Mouse (Mus musculus) hindbrain, embryonic 14.5 days (tissue): ENCODE data around the gene Exoc4. TPM values are rescaled to one million over a fixed set of nuclear protein-coding genes. Genes with fewer than 3 reads are reported as not detected.
A peak's percentile ranks its signal among the peaks of the same experiment; 100 is the strongest.

Source experiments
- ATAC-seq: fragments of 200-750 bp; cut with Nextera tagmentation; 2 replicates; pipeline ENCODE4 v1.8.0; 2017; ENCODE audit warnings: moderate number of reproducible peaks, mild to moderate bottlenecking, moderate TSS enrichment, moderate library complexity; ENCODE audit not compliant: low FRiP score
- DNase-seq: peaks from one replicate; pipeline ENCODE4 v3.0.0-alpha.2; 2015; ENCODE audit warnings: low spot score
- H3K27ac ChIP-seq: fragments of 300-500 bp; sonication (generic); 2 replicates; pipeline ENCODE4 v1.5.1; 2014; ENCODE audit warnings: mild to moderate bottlenecking, moderate library complexity
- H3K27me3 ChIP-seq: fragments of 300-500 bp; sonication (generic); 2 replicates; pipeline ENCODE4 v1.6.1; 2014; ENCODE audit warnings: mild to moderate bottlenecking, low read length, mixed read lengths; ENCODE audit not compliant: control insufficient read depth, insufficient read depth
- H3K36me3 ChIP-seq: fragments of 300-500 bp; sonication (generic); replicated peaks from 2 replicates; pipeline ENCODE4 v1.6.1; 2014; ENCODE audit not compliant: control insufficient read depth, insufficient read depth
- H3K4me1 ChIP-seq: fragments of 300-500 bp; sonication (generic); replicated peaks from 2 replicates; pipeline ENCODE4 v1.6.1; 2014; ENCODE audit warnings: antibody characterized with exemption, low read length, mixed read lengths; ENCODE audit not compliant: control insufficient read depth, insufficient read depth
- H3K4me2 ChIP-seq: fragments of 300-500 bp; sonication (generic); replicated peaks from 2 replicates; pipeline ENCODE4 v1.6.1; 2014; ENCODE audit warnings: mild to moderate bottlenecking, moderate library complexity
- H3K4me3 ChIP-seq: fragments of 300-500 bp; sonication (generic); replicated peaks from 2 replicates; pipeline ENCODE4 v1.5.1; 2014; ENCODE audit warnings: mild to moderate bottlenecking, low read length
- H3K9ac ChIP-seq: fragments of 300-500 bp; sonication (generic); 2 replicates; pipeline ENCODE4 v1.6.1; 2014
- H3K9me3 ChIP-seq: fragments of 300-500 bp; sonication (generic); 2 replicates; pipeline ENCODE4 v1.6.1; 2016; ENCODE audit warnings: low read length; ENCODE audit not compliant: control insufficient read depth
- WGBS: fragments of 180-500 bp; shearing (Covaris S2); extraction: QIAGEN DNeasy Blood & Tissue Kit; methylation state at CpG from one replicate; pipeline ENCODE4 v1.1.7; 2014; 5-methylcytosine and 5-hydroxymethylcytosine counted together
- polyA plus RNA-seq: library from polyadenylated mRNA; unstranded; fragments of >200 nt; fragmentation: Nextera tagmentation; extraction: Ambion mirVana; gene quantifications from 2 replicates; pipeline ENCODE4 v1.2.1, GENCODE M21; 2014

Exoc4 gene
- polyA plus RNA-seq, 1 experiment from 2014 or later, result 34.7 TPM

DNA sequence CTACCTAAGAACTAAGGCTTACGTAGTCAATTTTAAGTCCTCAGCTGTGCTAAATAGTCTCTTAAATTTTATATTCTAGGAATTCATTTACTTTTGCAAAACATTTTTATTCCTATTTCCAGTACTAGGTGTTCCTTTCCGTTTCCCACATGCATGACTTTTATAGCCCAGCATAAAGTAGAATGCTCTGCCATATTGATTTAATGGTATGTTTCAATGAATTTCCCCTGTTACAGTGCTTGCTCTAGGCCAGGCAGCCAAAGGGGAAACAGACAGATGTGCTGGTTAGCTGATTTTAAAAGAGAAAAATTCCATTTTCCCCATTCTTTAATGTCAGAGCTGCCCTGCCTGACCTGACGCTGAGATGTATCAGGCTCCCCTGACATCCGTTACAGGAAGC is 359.6 kb downstream of the Exoc4 start:
- DNase-seq, result no peak
- no peak for ATAC-seq

DNA sequence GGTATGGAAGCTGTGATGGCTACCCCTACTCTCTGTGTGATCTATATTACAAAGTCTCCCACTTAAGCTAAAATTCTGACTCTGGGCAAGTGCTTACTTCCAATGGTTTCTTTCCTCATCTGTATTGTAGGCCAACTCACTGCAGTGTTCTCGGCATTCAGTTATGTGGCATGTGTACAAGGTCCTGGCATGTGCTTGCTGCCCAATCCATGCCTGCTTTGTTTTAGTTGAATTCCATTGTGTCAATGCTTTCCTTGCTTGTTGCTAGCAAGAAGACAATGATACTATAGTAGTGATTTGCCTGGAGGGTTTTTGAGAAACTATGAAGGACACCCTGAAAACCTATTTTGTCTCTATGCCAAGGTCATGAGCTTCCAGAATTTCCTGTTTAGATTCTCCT is 365.1 kb downstream of the Exoc4 start:
- Histone ChIP-seq H3K4me3 (no peak overlapping the region), H3K4me1 (0 out of 2 replicates have a peak, but pooled peaks cover 7% of the 10 kb centered on the region), H3K27me3 (no peaks in the 10 kb centered on the region), H3K4me2 (no peak overlapping the region), H3K9ac (no peak overlapping the region), H3K9me3 (no peaks in the 10 kb centered on the region), H3K27ac (no peak overlapping the region), H3K36me3 (no peaks in the 10 kb centered on the region)
- ATAC-seq (no peak), DNase-seq (no peak)
- 59% methylated on average over 1 of the region's 1 CpGs for WGBS

More for the DNA sequence above, 359.6 kb downstream of the Exoc4 start:
- Histone ChIP-seq H3K27ac (no peak overlapping the region), H3K9ac (no peak overlapping the region), H3K4me1 (no peaks in the 10 kb centered on the region), H3K36me3 (no peaks in the 10 kb centered on the region), H3K9me3 (no peaks in the 10 kb centered on the region), H3K27me3 (no peaks in the 10 kb centered on the region), H3K4me2 (no peak overlapping the region), H3K4me3 (no peak overlapping the region)
- 84% methylated on average over 4 of the region's 4 CpGs for WGBS

DNA sequence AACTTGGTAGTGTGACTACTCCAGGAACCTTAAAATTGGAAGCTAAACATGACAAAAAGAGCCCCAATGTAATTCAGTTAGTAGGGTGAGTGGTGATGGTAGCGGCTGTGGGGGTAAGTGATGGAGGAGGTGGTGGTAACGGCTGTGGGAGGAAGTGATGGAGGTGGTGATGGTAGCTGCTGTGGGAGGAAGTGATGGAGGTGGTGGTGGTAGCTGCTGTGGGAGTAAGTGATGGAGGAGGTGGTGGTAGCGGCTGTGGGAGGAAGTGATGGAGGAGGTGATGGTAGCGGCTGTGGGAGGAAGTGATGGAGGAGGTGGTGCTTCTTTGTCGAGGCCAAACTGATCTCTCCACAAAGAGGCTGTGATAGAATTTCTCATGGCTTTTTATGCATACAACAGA is 369.7 kb downstream of the Exoc4 start:
- no peaks in the 10 kb centered on the region for H3K9me3 ChIP-seq
- 0 out of 2 replicates have a peak, but pooled peaks cover 7% of the 10 kb centered on the region for H3K4me1 ChIP-seq
- H3K27me3 ChIP-seq, result no peaks in the 10 kb centered on the region
- H3K4me2 ChIP-seq, result no peak overlapping the region
- no peak for ATAC-seq
- no peaks in the 10 kb centered on the region for H3K36me3 ChIP-seq
- no peak overlapping the region for H3K27ac ChIP-seq
- WGBS, result 93% methylated on average over 5 of the region's 5 CpGs
- no peak overlapping the region for H3K9ac ChIP-seq
- no peak for DNase-seq
- H3K4me3 ChIP-seq, result no peak overlapping the region

DNA sequence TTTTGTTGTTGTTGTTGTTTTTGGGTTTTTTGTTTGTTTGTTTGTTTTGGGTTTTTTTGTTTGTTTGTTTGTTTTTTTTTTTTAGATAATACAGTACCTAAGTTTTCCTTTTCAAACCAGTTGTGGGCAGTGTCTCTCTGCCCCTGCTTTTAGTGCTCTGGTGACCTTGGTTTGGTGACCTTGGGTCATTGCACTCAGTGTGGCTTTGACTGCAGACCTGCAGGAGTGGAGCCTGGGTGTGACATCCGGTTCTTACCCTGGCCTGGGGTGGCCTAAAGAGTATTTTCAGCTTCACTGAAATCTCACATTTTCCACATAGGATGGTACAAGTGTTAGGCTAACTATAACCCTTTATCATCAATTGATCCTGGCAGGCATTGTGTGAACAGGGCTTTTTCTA is 371.8 kb downstream of the Exoc4 start:
- H3K9ac ChIP-seq, result no peak overlapping the region
- H3K27me3 ChIP-seq, result no peaks in the 10 kb centered on the region
- no peaks in the 10 kb centered on the region for H3K36me3 ChIP-seq
- no peak for DNase-seq
- 42% methylated on average over 1 of the region's 1 CpGs for WGBS
- no peak overlapping the region for H3K4me3 ChIP-seq
- 0 out of 2 replicates have a peak, but pooled peaks cover 7% of the 10 kb centered on the region for H3K4me1 ChIP-seq
- H3K9me3 ChIP-seq, result no peaks in the 10 kb centered on the region
- no peak overlapping the region for H3K27ac ChIP-seq
- H3K4me2 ChIP-seq, result no peak overlapping the region
- no peak for ATAC-seq

DNA sequence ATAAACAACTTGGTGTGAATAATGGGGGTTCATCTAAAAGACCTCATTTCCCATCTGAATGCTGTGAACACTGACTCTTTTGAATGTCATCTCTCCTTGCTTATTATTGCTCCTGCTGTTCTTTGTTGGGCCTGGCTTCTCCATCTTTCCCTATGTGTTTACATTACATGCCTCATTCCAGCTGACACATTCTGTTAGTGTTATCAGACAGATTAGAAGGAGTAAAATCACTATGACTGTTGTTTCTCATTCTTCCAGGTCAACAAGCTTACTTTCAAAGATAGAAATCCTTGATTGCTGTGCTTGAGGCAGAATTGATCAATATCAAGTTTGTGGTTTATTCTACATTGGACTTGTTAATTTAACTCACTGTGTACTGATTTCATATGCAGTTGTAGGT is 377.0 kb downstream of the Exoc4 start:
- Histone ChIP-seq H3K27me3 (no peaks in the 10 kb centered on the region), H3K4me3 (no peak overlapping the region), H3K9ac (no peak overlapping the region), H3K4me1 (no peaks in the 10 kb centered on the region), H3K36me3 (no peaks in the 10 kb centered on the region), H3K9me3 (peaks cover 16% of the 10 kb centered on the region; the same call in 1 of the 2 replicates), H3K27ac (no peak overlapping the region), H3K4me2 (no peak overlapping the region)
- DNase-seq, result no peak
- no peak for ATAC-seq

DNA sequence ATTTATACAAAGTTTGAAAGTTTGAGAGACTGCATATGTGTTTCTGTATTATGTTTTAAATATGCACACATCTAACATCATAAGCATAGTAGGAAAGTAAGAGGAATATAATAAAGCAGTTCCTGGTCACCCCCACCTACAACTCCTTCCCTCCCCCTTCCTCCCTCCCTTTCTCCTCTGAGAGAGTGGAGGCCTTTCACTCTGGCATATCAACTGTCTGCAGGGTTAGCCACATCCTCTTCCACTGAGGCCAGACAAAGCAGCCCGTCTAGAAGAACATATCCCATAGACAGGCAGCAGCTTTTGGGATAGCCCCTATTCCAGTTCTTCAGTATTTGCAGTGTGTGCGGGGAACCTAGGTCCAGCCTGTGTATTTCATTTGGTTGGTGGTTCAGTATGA is 382.2 kb downstream of the Exoc4 start:
- H3K4me2 ChIP-seq, result no peak overlapping the region
- H3K27me3 ChIP-seq, result no peaks in the 10 kb centered on the region
- H3K36me3 ChIP-seq, result no peaks in the 10 kb centered on the region
- no peak for ATAC-seq
- 94% methylated on average over 2 of the region's 2 CpGs for WGBS
- H3K4me1 ChIP-seq, result no peaks in the 10 kb centered on the region
- no peak for DNase-seq
- H3K27ac ChIP-seq, result no peak overlapping the region
- H3K4me3 ChIP-seq, result no peak overlapping the region
- H3K9me3 ChIP-seq, result peaks cover 16% of the 10 kb centered on the region; the same call in 1 of the 2 replicates
- H3K9ac ChIP-seq, result no peak overlapping the region

DNA sequence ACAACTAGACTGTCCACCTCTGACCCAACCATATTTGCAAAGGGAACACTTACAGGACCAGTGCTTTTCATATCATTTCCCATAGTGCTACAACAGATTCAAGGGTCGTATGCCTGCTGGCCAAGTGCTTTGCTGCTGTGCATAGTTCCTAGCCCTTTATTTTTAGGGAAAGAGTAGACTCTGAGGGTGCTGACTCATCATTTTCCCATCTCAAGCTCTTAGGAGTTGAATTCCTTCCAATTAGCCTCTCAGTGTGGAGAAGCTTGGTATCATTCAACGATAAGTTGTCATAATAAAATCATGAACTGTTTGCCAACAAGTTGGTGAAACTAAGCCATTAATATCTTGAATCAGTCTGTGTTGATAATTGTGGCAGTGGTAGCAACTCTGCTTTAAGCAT is 388.3 kb downstream of the Exoc4 start:
- Histone ChIP-seq H3K9me3 (no peaks in the 10 kb centered on the region), H3K4me3 (no peak overlapping the region), H3K36me3 (no peaks in the 10 kb centered on the region), H3K4me2 (no peak overlapping the region), H3K4me1 (no peaks in the 10 kb centered on the region), H3K9ac (no peak overlapping the region), H3K27ac (no peak overlapping the region), H3K27me3 (no peaks in the 10 kb centered on the region)
- ATAC-seq (no peak), DNase-seq (no peak)
- 84% methylated on average over 2 of the region's 2 CpGs for WGBS

DNA sequence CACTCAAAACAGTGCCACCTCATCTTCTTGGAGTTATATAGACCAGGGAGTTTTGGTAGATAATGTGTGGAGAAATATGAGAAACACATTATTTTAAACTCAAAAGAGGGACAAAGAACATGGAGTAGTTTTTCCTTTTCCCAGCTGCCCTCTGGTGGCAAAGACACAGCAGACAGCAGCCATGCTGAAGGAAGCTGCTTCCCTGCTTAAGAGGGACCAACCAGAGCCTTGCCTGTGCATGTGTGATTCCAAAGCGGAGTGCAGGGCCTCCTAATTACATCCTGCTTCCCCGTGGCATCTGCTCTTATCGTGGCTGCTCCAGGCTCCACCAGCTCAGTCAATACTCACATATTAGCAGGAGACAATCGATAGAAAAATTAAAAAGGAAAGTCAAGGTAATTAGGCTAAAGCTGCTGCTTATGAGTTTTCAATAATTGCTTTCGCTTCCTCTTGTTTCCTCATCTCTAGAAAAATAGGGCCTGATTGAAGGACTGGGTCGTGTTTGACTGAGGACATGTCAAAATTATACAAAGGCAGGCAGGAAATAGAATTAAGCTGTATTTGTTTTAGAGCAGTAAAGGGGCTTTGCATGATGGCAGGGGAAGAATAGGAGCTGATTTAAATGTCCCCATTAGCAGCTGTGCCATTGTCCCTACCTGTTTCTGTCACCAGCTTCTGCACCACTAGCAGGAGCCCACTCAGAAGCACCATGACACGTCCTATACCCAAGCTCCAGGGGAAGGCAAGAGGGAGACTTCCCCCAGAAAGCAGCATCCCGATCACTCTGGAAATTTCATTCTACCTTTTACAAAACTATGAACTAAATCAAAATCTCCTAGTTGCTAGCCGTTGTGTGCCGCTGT is 433.1 kb downstream of the Exoc4 start:
- H3K27me3 ChIP-seq, result no peaks in the 10 kb centered on the region
- H3K36me3 ChIP-seq, result no peaks in the 10 kb centered on the region
- DNase-seq (peak; percentile 70), ATAC-seq (peak; percentile 73; the same call in 1 of the 2 replicates)
- peaks cover 7% of the 10 kb centered on the region for H3K4me1 ChIP-seq
- H3K4me3 ChIP-seq, result no peak overlapping the region
- H3K4me2 ChIP-seq, result no peak overlapping the region
- H3K9ac ChIP-seq, result 0 out of 2 replicates have a peak overlapping the region, but pooled peaks have one; percentile 25
- no peaks in the 10 kb centered on the region for H3K9me3 ChIP-seq
- WGBS, result 34% methylated on average over 10 of the region's 10 CpGs
- H3K27ac ChIP-seq, result peak overlapping the region; percentile 52

DNA sequence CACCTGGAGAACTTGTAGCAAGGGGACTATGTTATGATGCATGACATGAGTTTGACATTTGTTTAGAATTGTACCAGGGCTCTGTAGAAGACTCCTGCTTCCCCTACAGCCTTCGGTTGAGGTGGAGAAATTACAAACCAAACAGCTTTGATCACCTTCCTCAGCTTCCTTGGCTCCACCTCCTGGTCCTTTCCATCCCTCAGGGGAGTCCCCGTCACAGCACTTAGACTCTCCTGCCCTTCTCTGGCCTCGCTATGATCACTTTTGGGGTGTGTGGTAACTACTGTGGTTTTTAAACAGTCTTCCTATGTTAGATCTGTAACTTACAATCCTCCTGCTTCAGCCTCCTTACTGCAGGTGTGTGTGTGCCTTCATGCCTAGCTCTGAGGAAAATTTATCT is 434.6 kb downstream of the Exoc4 start:
- no peaks in the 10 kb centered on the region for H3K27me3 ChIP-seq
- DNase-seq (no peak), ATAC-seq (no peak)
- no peak overlapping the region for H3K4me2 ChIP-seq
- no peak overlapping the region for H3K4me3 ChIP-seq
- H3K27ac ChIP-seq, result no peak overlapping the region
- H3K36me3 ChIP-seq, result no peaks in the 10 kb centered on the region
- peaks cover 7% of the 10 kb centered on the region for H3K4me1 ChIP-seq
- WGBS, result 74% methylated on average over 3 of the region's 3 CpGs
- no peaks in the 10 kb centered on the region for H3K9me3 ChIP-seq
- H3K9ac ChIP-seq, result no peak overlapping the region
